Mouse (Mus musculus): ENCODE results near the gene Prss28. TPM values are rescaled to one million over a fixed set of nuclear protein-coding genes. Genes with fewer than 3 reads are reported as not detected.

Prss28 gene
- polyA plus RNA-seq, 1 experiment from 2014 or later, result not detected

GRCm38 (mm10) chr17:25290411-25290810 lies 18.0 kb upstream of the Prss28 start:
- no peaks in the 10 kb centered on the region for H3K9me3 ChIP-seq
- no peak overlapping the region for H3K4me2 ChIP-seq
- H3K36me3 ChIP-seq, result no peaks in the 10 kb centered on the region
- 31% methylated on average over 4 of the region's 4 CpGs for WGBS
- no peak for ATAC-seq (ENCODE audit: low FRiP score, low read depth)
- H3K4me3 ChIP-seq, result no peak overlapping the region
- no peak overlapping the region for H3K27ac ChIP-seq (replicated peaks)
- no peaks in the 10 kb centered on the region for H3K27me3 ChIP-seq
- H3K9ac ChIP-seq, result no peak overlapping the region
- H3K4me1 ChIP-seq (replicated peaks), result no peaks in the 10 kb centered on the region

GRCm38 (mm10) chr17:25293495-25293894 lies 15.0 kb upstream of the Prss28 start:
- H3K9ac ChIP-seq, result no peak overlapping the region
- no peaks in the 10 kb centered on the region for H3K9me3 ChIP-seq
- H3K4me2 ChIP-seq, result no peak overlapping the region
- ATAC-seq (ENCODE audit: low FRiP score, low read depth), result no peak
- H3K27ac ChIP-seq (replicated peaks), result no peak overlapping the region
- no peaks in the 10 kb centered on the region for H3K27me3 ChIP-seq
- WGBS, result 81% methylated on average over 5 of the region's 5 CpGs
- H3K4me1 ChIP-seq (replicated peaks), result no peaks in the 10 kb centered on the region
- no peaks in the 10 kb centered on the region for H3K36me3 ChIP-seq
- no peak overlapping the region for H3K4me3 ChIP-seq

- no peaks in the 10 kb centered on the region for H3K9me3 ChIP-seq
- no peak overlapping the region for H3K4me2 ChIP-seq
- H3K27ac ChIP-seq (replicated peaks), result no peak overlapping the region
- ATAC-seq (ENCODE audit: low FRiP score, low read depth), result no peak
- WGBS, result 48% methylated on average over 1 of the region's 1 CpGs
- H3K9ac ChIP-seq, result no peak overlapping the region
- no peaks in the 10 kb centered on the region for H3K36me3 ChIP-seq
- no peaks in the 10 kb centered on the region for H3K27me3 ChIP-seq
- no peak overlapping the region for H3K4me3 ChIP-seq
- no peaks in the 10 kb centered on the region for H3K4me1 ChIP-seq (replicated peaks)
These were observed 14.3 kb upstream of the Prss28 start for GRCm38 (mm10) chr17:25294111-25294510.

- Histone ChIP-seq H3K9ac (no peak within 1 kb of the TSS), H3K36me3 (no peaks in the 10 kb centered on the region), H3K4me1 (replicated peaks) (no peaks in the 10 kb centered on the region), H3K4me3 (no peak within 1 kb of the TSS), H3K27ac (replicated peaks) (no peak within 1 kb of the TSS), H3K9me3 (no peaks in the 10 kb centered on the region), H3K27me3 (no peaks in the 10 kb centered on the region), H3K4me2 (no peak within 1 kb of the TSS)
- WGBS, result 83% methylated on average over 5 of the region's 5 CpGs
- ATAC-seq (ENCODE audit: low FRiP score, low read depth), result no peak
These were observed 10.4 kb upstream of the Prss28 start, which contains the start of gene Prss34 for GRCm38 (mm10) chr17:25298094-25298493. TSS of gene Prss34 (plus strand) at chr17:25298394.

GRCm38 (mm10) chr17:25318354-25318753 lies 9.9 kb downstream of the Prss28 start, which contains the start of gene Prss29:
TSS of gene Prss29 (plus strand) at chr17:25318654.
- ATAC-seq (ENCODE audit: low FRiP score, low read depth), result no peak

GRCm38 (mm10) chr17:25320819-25321218 lies 12.4 kb downstream of the Prss28 start:
- no peaks in the 10 kb centered on the region for H3K9me3 ChIP-seq
- H3K27me3 ChIP-seq, result no peaks in the 10 kb centered on the region
- WGBS, result 91% methylated on average over 8 of the region's 8 CpGs
- no peak overlapping the region for H3K4me2 ChIP-seq
- H3K9ac ChIP-seq, result no peak overlapping the region
- H3K4me3 ChIP-seq, result no peak overlapping the region
- ATAC-seq (ENCODE audit: low FRiP score, low read depth), result no peak
- no peaks in the 10 kb centered on the region for H3K4me1 ChIP-seq (replicated peaks)
- H3K27ac ChIP-seq (replicated peaks), result no peak overlapping the region
- no peaks in the 10 kb centered on the region for H3K36me3 ChIP-seq

More at GRCm38 (mm10) chr17:25318354-25318753, 9.9 kb downstream of the Prss28 start, which contains the start of gene Prss29:
- Histone ChIP-seq H3K27ac (replicated peaks) (no peak within 1 kb of the TSS), H3K9me3 (no peaks in the 10 kb centered on the region), H3K4me1 (replicated peaks) (no peaks in the 10 kb centered on the region), H3K4me2 (no peak within 1 kb of the TSS), H3K4me3 (no peak within 1 kb of the TSS), H3K9ac (no peak within 1 kb of the TSS), H3K27me3 (no peaks in the 10 kb centered on the region), H3K36me3 (no peaks in the 10 kb centered on the region)
- 76% methylated on average over 5 of the region's 5 CpGs for WGBS

- no peak overlapping the region for H3K9ac ChIP-seq
- H3K9me3 ChIP-seq, result no peaks in the 10 kb centered on the region
- no peak for ATAC-seq (ENCODE audit: low FRiP score, low read depth)
- no peaks in the 10 kb centered on the region for H3K4me1 ChIP-seq (replicated peaks)
- 31% methylated on average over 2 of the region's 2 CpGs for WGBS
- H3K36me3 ChIP-seq, result no peaks in the 10 kb centered on the region
- no peak overlapping the region for H3K4me3 ChIP-seq
- no peaks in the 10 kb centered on the region for H3K27me3 ChIP-seq
- H3K4me2 ChIP-seq, result no peak overlapping the region
- H3K27ac ChIP-seq (replicated peaks), result no peak overlapping the region
These were observed 14.5 kb downstream of the Prss28 start for GRCm38 (mm10) chr17:25322930-25323329.

GRCm38 (mm10) chr17:25332321-25332720 lies 23.9 kb downstream of the Prss28 start:
- Histone ChIP-seq H3K27me3 (0 out of 2 replicates have a peak, but pooled peaks cover 3% of the 10 kb centered on the region), H3K9me3 (no peaks in the 10 kb centered on the region), H3K27ac (replicated peaks) (no peak overlapping the region), H3K4me2 (no peak overlapping the region), H3K4me1 (replicated peaks) (no peaks in the 10 kb centered on the region), H3K36me3 (no peaks in the 10 kb centered on the region), H3K9ac (no peak overlapping the region), H3K4me3 (no peak overlapping the region)
- 85% methylated on average over 9 of the region's 9 CpGs for WGBS
- ATAC-seq (ENCODE audit: low FRiP score, low read depth), result no peak

- WGBS, result 4% methylated on average over 8 of the region's 8 CpGs
- Histone ChIP-seq H3K9me3 (no peaks in the 10 kb centered on the region), H3K4me1 (replicated peaks) (no peaks in the 10 kb centered on the region), H3K27ac (replicated peaks) (no peak overlapping the region), H3K36me3 (no peaks in the 10 kb centered on the region), H3K27me3 (0 out of 2 replicates have a peak, but pooled peaks cover 3% of the 10 kb centered on the region), H3K9ac (no peak overlapping the region), H3K4me3 (no peak overlapping the region), H3K4me2 (no peak overlapping the region)
- no peak for ATAC-seq (ENCODE audit: low FRiP score, low read depth)
These were observed 25.5 kb downstream of the Prss28 start for GRCm38 (mm10) chr17:25333943-25334342.

GRCm38 (mm10) chr17:25338218-25338617 lies 29.8 kb downstream of the Prss28 start:
- no peaks in the 10 kb centered on the region for H3K36me3 ChIP-seq
- no peak overlapping the region for H3K9ac ChIP-seq
- no peaks in the 10 kb centered on the region for H3K4me1 ChIP-seq (replicated peaks)
- 88% methylated on average over 4 of the region's 4 CpGs for WGBS
- H3K4me3 ChIP-seq, result no peak overlapping the region
- H3K27me3 ChIP-seq, result no peaks in the 10 kb centered on the region
- H3K27ac ChIP-seq (replicated peaks), result no peak overlapping the region
- no peak for ATAC-seq (ENCODE audit: low FRiP score, low read depth)
- no peak overlapping the region for H3K4me2 ChIP-seq
- H3K9me3 ChIP-seq, result no peaks in the 10 kb centered on the region

- Histone ChIP-seq H3K9me3 (no peaks in the 10 kb centered on the region), H3K4me2 (no peak overlapping the region), H3K4me1 (replicated peaks) (no peaks in the 10 kb centered on the region), H3K9ac (no peak overlapping the region), H3K27me3 (no peaks in the 10 kb centered on the region), H3K4me3 (no peak overlapping the region), H3K36me3 (no peaks in the 10 kb centered on the region), H3K27ac (replicated peaks) (no peak overlapping the region)
- WGBS, result 86% methylated on average over 6 of the region's 6 CpGs
- no peak for ATAC-seq (ENCODE audit: low FRiP score, low read depth)
These were observed 31.6 kb downstream of the Prss28 start for GRCm38 (mm10) chr17:25340003-25340402.

- H3K4me3 ChIP-seq, result no peak overlapping the region
- no peaks in the 10 kb centered on the region for H3K9me3 ChIP-seq
- no peak overlapping the region for H3K27ac ChIP-seq (replicated peaks)
- ATAC-seq (ENCODE audit: low FRiP score, low read depth), result no peak
- H3K27me3 ChIP-seq, result no peaks in the 10 kb centered on the region
- H3K36me3 ChIP-seq, result no peaks in the 10 kb centered on the region
- no peak overlapping the region for H3K9ac ChIP-seq
- 69% methylated on average over 3 of the region's 3 CpGs for WGBS
- H3K4me2 ChIP-seq, result no peak overlapping the region
- H3K4me1 ChIP-seq (replicated peaks), result no peaks in the 10 kb centered on the region
These were observed 33.0 kb downstream of the Prss28 start for GRCm38 (mm10) chr17:25341490-25341889.

GRCm38 (mm10) chr17:25345462-25345861 lies 37.0 kb downstream of the Prss28 start, which contains the start of gene Tpsab1:
TSS of gene Tpsab1 (minus strand) at chr17:25345562.
- H3K4me1 ChIP-seq (replicated peaks), result no peaks in the 10 kb centered on the region
- no peak within 1 kb of the TSS for H3K4me3 ChIP-seq
- ATAC-seq (ENCODE audit: low FRiP score, low read depth), result no peak
- H3K9ac ChIP-seq, result no peak within 1 kb of the TSS
- WGBS, result 89% methylated on average over 4 of the region's 4 CpGs
- no peak within 1 kb of the TSS for H3K27ac ChIP-seq (replicated peaks)
- no peaks in the 10 kb centered on the region for H3K27me3 ChIP-seq
- H3K9me3 ChIP-seq, result no peaks in the 10 kb centered on the region
- H3K36me3 ChIP-seq, result no peaks in the 10 kb centered on the region
- H3K4me2 ChIP-seq, result no peak within 1 kb of the TSS

Measured in hindbrain, embryonic 15.5 days (tissue).